Mouse (Mus musculus): Measurements from ENCODE around the gene Adamtsl1. TPM values are rescaled to one million over a fixed set of nuclear protein-coding genes. Genes with fewer than 3 reads are reported as not detected.

The Adamtsl1 gene
- polyA plus RNA-seq, 1 experiment from 2014 or later: 13.2 TPM

DNA sequence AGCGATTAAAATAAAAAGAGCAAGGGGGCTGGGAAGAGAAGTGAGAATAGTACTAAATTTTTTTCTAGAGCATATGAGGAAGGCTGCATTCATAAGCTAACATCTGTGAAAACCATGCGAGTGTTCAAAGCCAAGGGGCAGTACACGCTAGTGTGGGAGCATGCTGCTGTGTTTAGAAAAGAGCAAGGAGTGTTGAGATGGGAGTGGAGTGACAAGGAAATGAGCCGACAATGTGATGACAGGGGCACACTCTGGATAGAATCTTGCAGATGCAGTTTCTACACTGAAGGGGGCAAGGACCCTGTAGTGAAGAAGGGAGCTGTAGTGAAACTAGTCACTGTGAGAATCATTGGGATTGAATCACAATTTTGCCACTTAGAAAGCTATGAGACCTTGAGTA is 172.2 kb downstream of the Adamtsl1 start:
- WGBS (ENCODE audit: insufficient replicate concordance): 32% methylated on average over 4 of the region's 4 CpGs
- no peak overlapping the region for H3K4me2 ChIP-seq
- H3K9me3 ChIP-seq (replicated peaks; ENCODE audit: control insufficient read depth, low read length): no peaks in the 10 kb centered on the region
- no peak overlapping the region for H3K27ac ChIP-seq (ENCODE audit: low read depth, low read length)
- H3K4me1 ChIP-seq (ENCODE audit: control insufficient read depth, insufficient read depth, low read length): no peaks in the 10 kb centered on the region
- no peaks in the 10 kb centered on the region for H3K36me3 ChIP-seq (ENCODE audit: control insufficient read depth, insufficient read depth, low read length)
- no peak overlapping the region for H3K9ac ChIP-seq (ENCODE audit: low read depth, low read length)
- ATAC-seq (replicated peaks; ENCODE audit: insufficient number of reproducible peaks, low FRiP score, low TSS enrichment): no peak
- no peak overlapping the region for H3K4me3 ChIP-seq (ENCODE audit: low read depth, low read length)
- peaks cover 3% of the 10 kb centered on the region; the same call in 1 of the 2 replicates for H3K27me3 ChIP-seq (ENCODE audit: control insufficient read depth, insufficient read depth, low read length)

- H3K27me3 ChIP-seq (ENCODE audit: control insufficient read depth, insufficient read depth, low read length): no peaks in the 10 kb centered on the region
- no peaks in the 10 kb centered on the region for H3K36me3 ChIP-seq (ENCODE audit: control insufficient read depth, insufficient read depth, low read length)
- 72% methylated on average over 1 of the region's 1 CpGs for WGBS (ENCODE audit: insufficient replicate concordance)
- H3K4me3 ChIP-seq (ENCODE audit: low read depth, low read length): no peak overlapping the region
- H3K27ac ChIP-seq (ENCODE audit: low read depth, low read length): no peak overlapping the region
- no peak overlapping the region for H3K9ac ChIP-seq (ENCODE audit: low read depth, low read length)
- ATAC-seq (replicated peaks; ENCODE audit: insufficient number of reproducible peaks, low FRiP score, low TSS enrichment): no peak
- H3K4me2 ChIP-seq: no peak overlapping the region
- H3K4me1 ChIP-seq (ENCODE audit: control insufficient read depth, insufficient read depth, low read length): no peaks in the 10 kb centered on the region
- no peaks in the 10 kb centered on the region for H3K9me3 ChIP-seq (replicated peaks; ENCODE audit: control insufficient read depth, low read length)
Measured at GRCm38 (mm10) chr4:85695237-85695636, 181.3 kb downstream of the Adamtsl1 start.

DNA sequence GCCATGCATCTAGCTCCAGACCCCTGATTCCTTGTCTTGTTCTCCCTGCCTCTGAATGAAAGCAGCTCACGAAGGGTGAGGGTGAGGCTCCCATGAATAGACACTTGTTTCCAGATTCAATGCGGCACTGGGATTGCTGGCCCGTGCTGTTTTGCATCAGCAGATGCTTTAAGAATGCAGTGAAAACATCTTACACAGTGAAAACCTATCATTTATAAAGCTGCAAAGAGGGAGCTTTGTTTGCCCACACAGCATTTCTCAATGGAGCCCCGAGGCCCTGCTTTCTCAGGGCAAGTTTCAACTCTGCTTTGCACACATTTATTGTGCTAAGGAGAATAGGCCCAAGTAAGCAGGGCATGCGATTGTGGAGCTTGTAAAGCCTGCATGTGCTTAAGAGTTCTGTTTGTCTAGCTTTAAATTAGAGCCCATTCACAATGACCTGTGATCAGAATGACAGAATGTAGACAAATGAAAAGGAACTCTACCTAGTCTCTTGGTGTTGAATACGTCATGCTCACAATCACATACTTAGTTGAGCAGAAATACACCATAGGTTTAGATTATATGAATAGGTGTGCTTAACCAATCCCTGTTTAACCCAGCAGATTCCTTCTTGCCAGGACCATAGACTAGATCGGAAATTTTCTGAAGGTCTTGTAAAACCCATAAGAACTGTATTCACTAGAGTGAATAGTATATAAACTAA is 193.5 kb downstream of the Adamtsl1 start:
- H3K4me1 ChIP-seq (ENCODE audit: control insufficient read depth, insufficient read depth, low read length): no peaks in the 10 kb centered on the region
- no peak overlapping the region for H3K4me2 ChIP-seq
- H3K36me3 ChIP-seq (ENCODE audit: control insufficient read depth, insufficient read depth, low read length): no peaks in the 10 kb centered on the region
- H3K9ac ChIP-seq (ENCODE audit: low read depth, low read length): no peak overlapping the region
- 72% methylated on average over 7 of the region's 7 CpGs for WGBS (ENCODE audit: insufficient replicate concordance)
- H3K27ac ChIP-seq (ENCODE audit: low read depth, low read length): no peak overlapping the region
- no peaks in the 10 kb centered on the region for H3K27me3 ChIP-seq (ENCODE audit: control insufficient read depth, insufficient read depth, low read length)
- ATAC-seq (replicated peaks; ENCODE audit: insufficient number of reproducible peaks, low FRiP score, low TSS enrichment): no peak
- no peaks in the 10 kb centered on the region for H3K9me3 ChIP-seq (replicated peaks; ENCODE audit: control insufficient read depth, low read length)
- no peak overlapping the region for H3K4me3 ChIP-seq (ENCODE audit: low read depth, low read length)

DNA sequence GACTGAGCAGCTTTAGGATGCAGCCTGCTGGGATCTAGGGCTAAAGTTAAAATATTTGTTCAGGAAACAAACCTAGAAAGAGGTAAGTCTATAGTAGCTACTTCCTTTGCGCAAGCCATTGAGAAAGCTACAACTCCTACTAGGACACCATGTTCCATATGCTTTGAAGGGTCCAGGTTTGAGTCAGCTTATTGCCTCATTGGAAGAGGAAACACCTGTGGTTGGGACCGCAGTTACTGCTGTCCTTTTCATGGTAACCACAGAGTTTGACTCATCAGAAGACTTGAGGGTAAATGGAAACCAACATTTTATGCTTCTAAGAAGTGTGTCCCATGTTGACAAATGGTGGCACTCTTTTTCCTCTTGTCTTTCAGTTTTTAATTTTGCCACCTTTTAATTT is 195.7 kb downstream of the Adamtsl1 start:
- H3K9ac ChIP-seq (ENCODE audit: low read depth, low read length): no peak overlapping the region
- no peak overlapping the region for H3K4me3 ChIP-seq (ENCODE audit: low read depth, low read length)
- ATAC-seq (replicated peaks; ENCODE audit: insufficient number of reproducible peaks, low FRiP score, low TSS enrichment): no peak
- H3K4me2 ChIP-seq: no peak overlapping the region
- 88% methylated on average over 2 of the region's 2 CpGs for WGBS (ENCODE audit: insufficient replicate concordance)
- H3K4me1 ChIP-seq (ENCODE audit: control insufficient read depth, insufficient read depth, low read length): no peaks in the 10 kb centered on the region
- no peaks in the 10 kb centered on the region for H3K27me3 ChIP-seq (ENCODE audit: control insufficient read depth, insufficient read depth, low read length)
- no peaks in the 10 kb centered on the region for H3K9me3 ChIP-seq (replicated peaks; ENCODE audit: control insufficient read depth, low read length)
- H3K36me3 ChIP-seq (ENCODE audit: control insufficient read depth, insufficient read depth, low read length): no peaks in the 10 kb centered on the region
- H3K27ac ChIP-seq (ENCODE audit: low read depth, low read length): no peak overlapping the region

DNA sequence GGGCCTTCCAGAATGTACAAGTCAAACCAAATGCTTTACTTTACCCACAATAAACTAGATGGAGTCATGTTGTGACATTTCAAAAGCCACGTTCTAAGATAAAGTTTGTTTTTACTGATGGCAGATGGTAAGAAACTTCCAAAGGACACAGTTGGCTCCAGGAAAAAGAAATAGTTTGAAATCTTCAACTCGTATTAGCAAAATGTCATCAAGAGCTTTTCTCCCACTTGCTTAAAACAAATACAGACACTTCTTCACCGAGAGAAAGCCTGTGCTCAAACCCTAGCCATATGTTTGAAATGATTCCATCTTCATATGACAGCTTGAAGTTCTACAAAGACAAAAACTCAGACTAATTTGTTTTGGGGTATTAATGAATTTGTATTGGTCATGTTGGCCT is 211.0 kb downstream of the Adamtsl1 start:
- Histone ChIP-seq H3K9me3 (replicated peaks; ENCODE audit: control insufficient read depth, low read length) (no peaks in the 10 kb centered on the region), H3K36me3 (ENCODE audit: control insufficient read depth, insufficient read depth, low read length) (no peaks in the 10 kb centered on the region), H3K4me2 (no peak overlapping the region), H3K27ac (ENCODE audit: low read depth, low read length) (no peak overlapping the region), H3K4me1 (ENCODE audit: control insufficient read depth, insufficient read depth, low read length) (no peaks in the 10 kb centered on the region), H3K9ac (ENCODE audit: low read depth, low read length) (no peak overlapping the region), H3K27me3 (ENCODE audit: control insufficient read depth, insufficient read depth, low read length) (no peaks in the 10 kb centered on the region), H3K4me3 (ENCODE audit: low read depth, low read length) (no peak overlapping the region)
- no peak for ATAC-seq (replicated peaks; ENCODE audit: insufficient number of reproducible peaks, low FRiP score, low TSS enrichment)
- WGBS (ENCODE audit: insufficient replicate concordance): 57% methylated on average over 3 of the region's 3 CpGs

DNA sequence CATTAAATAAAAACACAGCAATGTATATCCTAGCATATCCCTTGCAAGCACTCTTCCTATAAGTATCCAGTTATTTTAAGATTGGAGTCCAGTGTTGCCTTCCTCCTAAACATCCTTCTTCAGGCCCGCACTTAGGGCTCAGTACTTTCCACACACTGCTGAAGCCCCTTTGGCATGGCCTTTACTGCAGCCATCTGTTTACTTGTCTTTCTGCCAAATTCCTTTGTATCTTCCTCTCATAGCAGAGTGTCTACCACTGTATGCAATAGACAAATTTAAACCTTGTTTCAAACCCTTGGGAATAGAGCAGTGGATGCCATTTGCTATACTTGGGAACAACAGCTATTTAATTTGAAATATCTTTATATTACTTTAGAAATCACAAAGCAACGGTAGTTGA is 213.8 kb downstream of the Adamtsl1 start:
- Histone ChIP-seq H3K27me3 (ENCODE audit: control insufficient read depth, insufficient read depth, low read length) (no peaks in the 10 kb centered on the region), H3K4me1 (ENCODE audit: control insufficient read depth, insufficient read depth, low read length) (no peaks in the 10 kb centered on the region), H3K27ac (ENCODE audit: low read depth, low read length) (no peak overlapping the region), H3K9ac (ENCODE audit: low read depth, low read length) (no peak overlapping the region), H3K36me3 (ENCODE audit: control insufficient read depth, insufficient read depth, low read length) (no peaks in the 10 kb centered on the region), H3K4me2 (no peak overlapping the region), H3K9me3 (replicated peaks; ENCODE audit: control insufficient read depth, low read length) (no peaks in the 10 kb centered on the region), H3K4me3 (ENCODE audit: low read depth, low read length) (no peak overlapping the region)
- 65% methylated on average over 2 of the region's 2 CpGs for WGBS (ENCODE audit: insufficient replicate concordance)
- ATAC-seq (replicated peaks; ENCODE audit: insufficient number of reproducible peaks, low FRiP score, low TSS enrichment): no peak

DNA sequence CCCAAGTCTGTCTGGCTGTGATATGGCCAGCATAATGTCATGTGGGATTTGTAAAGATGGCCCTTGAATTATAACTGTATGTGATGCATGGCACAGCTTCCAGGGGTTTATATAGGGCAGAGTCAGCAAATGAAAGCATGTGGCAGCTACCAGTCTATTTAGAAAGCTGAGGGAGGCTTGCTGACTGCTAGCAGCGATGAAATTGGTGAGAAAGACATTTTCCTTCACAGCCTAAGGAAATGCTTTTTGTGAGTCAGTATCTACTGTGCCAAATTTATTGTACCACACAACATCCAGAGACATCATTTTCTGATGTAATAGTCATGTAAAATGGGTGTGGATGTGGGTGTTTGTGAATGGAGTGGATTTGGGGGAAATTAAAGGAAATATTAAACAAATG is 214.4 kb downstream of the Adamtsl1 start:
- WGBS (ENCODE audit: insufficient replicate concordance): 68% methylated on average over 1 of the region's 1 CpGs

GRCm38 (mm10) chr4:85740478-85740877 is 226.5 kb downstream of the Adamtsl1 start:
- Histone ChIP-seq H3K4me3 (ENCODE audit: low read depth, low read length) (no peak overlapping the region), H3K9ac (ENCODE audit: low read depth, low read length) (no peak overlapping the region), H3K27me3 (ENCODE audit: control insufficient read depth, insufficient read depth, low read length) (no peaks in the 10 kb centered on the region), H3K4me2 (no peak overlapping the region), H3K4me1 (ENCODE audit: control insufficient read depth, insufficient read depth, low read length) (no peaks in the 10 kb centered on the region), H3K36me3 (ENCODE audit: control insufficient read depth, insufficient read depth, low read length) (no peaks in the 10 kb centered on the region), H3K9me3 (replicated peaks; ENCODE audit: control insufficient read depth, low read length) (no peaks in the 10 kb centered on the region), H3K27ac (ENCODE audit: low read depth, low read length) (no peak overlapping the region)
- ATAC-seq (replicated peaks; ENCODE audit: insufficient number of reproducible peaks, low FRiP score, low TSS enrichment): no peak
- 74% methylated on average over 4 of the region's 4 CpGs for WGBS (ENCODE audit: insufficient replicate concordance)

More for the DNA sequence above, 214.4 kb downstream of the Adamtsl1 start:
- Histone ChIP-seq H3K4me2 (no peak overlapping the region), H3K9ac (ENCODE audit: low read depth, low read length) (no peak overlapping the region), H3K27me3 (ENCODE audit: control insufficient read depth, insufficient read depth, low read length) (no peaks in the 10 kb centered on the region), H3K4me3 (ENCODE audit: low read depth, low read length) (no peak overlapping the region), H3K4me1 (ENCODE audit: control insufficient read depth, insufficient read depth, low read length) (no peaks in the 10 kb centered on the region), H3K9me3 (replicated peaks; ENCODE audit: control insufficient read depth, low read length) (no peaks in the 10 kb centered on the region), H3K36me3 (ENCODE audit: control insufficient read depth, insufficient read depth, low read length) (no peaks in the 10 kb centered on the region), H3K27ac (ENCODE audit: low read depth, low read length) (no peak overlapping the region)
- ATAC-seq (replicated peaks; ENCODE audit: insufficient number of reproducible peaks, low FRiP score, low TSS enrichment): no peak

DNA sequence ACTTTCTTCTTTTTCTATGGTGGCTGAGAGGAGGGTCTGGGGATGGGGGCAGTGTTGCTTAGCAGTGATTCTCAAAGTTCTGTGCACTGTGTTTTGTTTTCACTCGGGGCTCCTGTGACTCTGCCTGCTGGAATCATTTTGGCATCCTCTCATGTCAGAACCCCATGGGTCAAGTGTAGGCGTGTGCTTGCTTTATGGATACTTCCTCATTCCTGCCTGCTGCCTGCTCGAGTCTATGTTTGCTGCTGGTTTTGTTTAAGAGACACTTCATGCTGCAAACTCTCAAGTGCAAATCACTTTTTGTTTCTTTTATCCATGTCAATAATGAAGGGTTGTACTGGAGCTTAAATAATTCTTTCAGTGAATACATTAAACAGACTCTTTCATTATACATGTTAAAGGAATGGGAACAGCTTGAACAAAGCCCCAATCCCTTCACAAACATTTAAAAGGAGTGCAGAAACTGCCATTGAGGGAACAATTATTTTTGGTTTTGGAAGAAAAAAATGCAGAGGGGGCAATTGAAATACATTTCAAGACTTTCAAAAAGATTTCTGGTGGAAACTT is 227.9 kb downstream of the Adamtsl1 start:
- no peak for ATAC-seq (replicated peaks; ENCODE audit: insufficient number of reproducible peaks, low FRiP score, low TSS enrichment)
- WGBS (ENCODE audit: insufficient replicate concordance): 31% methylated on average over 3 of the region's 3 CpGs
- no peaks in the 10 kb centered on the region for H3K36me3 ChIP-seq (ENCODE audit: control insufficient read depth, insufficient read depth, low read length)
- no peak overlapping the region for H3K9ac ChIP-seq (ENCODE audit: low read depth, low read length)
- H3K27ac ChIP-seq (ENCODE audit: low read depth, low read length): no peak overlapping the region
- H3K27me3 ChIP-seq (ENCODE audit: control insufficient read depth, insufficient read depth, low read length): no peaks in the 10 kb centered on the region
- no peaks in the 10 kb centered on the region for H3K9me3 ChIP-seq (replicated peaks; ENCODE audit: control insufficient read depth, low read length)
- no peak overlapping the region for H3K4me3 ChIP-seq (ENCODE audit: low read depth, low read length)
- no peak overlapping the region for H3K4me2 ChIP-seq
- H3K4me1 ChIP-seq (ENCODE audit: control insufficient read depth, insufficient read depth, low read length): no peaks in the 10 kb centered on the region

Measured in heart, embryonic 11.5 days (tissue).